ENCODE assay signal across 16 mouse cellular contexts in genomic region chr11:8293322-8294014, GRCm38 (mm10).
A peak's percentile ranks its signal among the peaks of the same experiment; 100 is the strongest.
DNase-seq lines count a peak whose midpoint lies in the region; ATAC-seq lines count a peak whose summit lies in the region.
"Had no signal": no experiment of that assay in that cellular context is flagged by ENCODE, and none has a peak within 500 bp of the region (broad histone marks: within the 10 kb centered on the region; RNA-seq: fewer than 3 reads in every experiment).

No protein-coding gene starts in this region.

- WGBS in embryonic facial prominence, embryonic 10.5 days: 71% methylated on average over 6 of the region's 6 CpGs
- WGBS in hindbrain, embryonic 11.5 days: 57% methylated on average over 6 of the region's 6 CpGs
- 55% methylated on average over 6 of the region's 6 CpGs for WGBS in neural tube, embryonic 12.5 days

- peaks cover 6% of the 10 kb centered on the region for H3K4me1 ChIP-seq in embryonic facial prominence, embryonic 10.5 days
- no peaks in the 10 kb centered on the region for H3K4me1 ChIP-seq in hindbrain, embryonic 11.5 days (replicated peaks; ENCODE audit: control insufficient read depth, insufficient read depth, low read length)
- no peaks in the 10 kb centered on the region for H3K4me1 ChIP-seq in neural tube, embryonic 12.5 days
- H3K4me1 ChIP-seq: hindbrain, embryonic 15.5 days; kidney, embryonic 15.5 days had no signal

- H3K27me3 ChIP-seq in embryonic facial prominence, embryonic 10.5 days (replicated peaks; ENCODE audit: low read depth, poor library complexity, severe bottlenecking): no peaks in the 10 kb centered on the region
- no peaks in the 10 kb centered on the region for H3K27me3 ChIP-seq in hindbrain, embryonic 11.5 days (ENCODE audit: control insufficient read depth, insufficient read depth, low read length)
- no peaks in the 10 kb centered on the region for H3K27me3 ChIP-seq in neural tube, embryonic 12.5 days (replicated peaks)
- H3K27me3 ChIP-seq: hindbrain, embryonic 15.5 days; kidney, embryonic 15.5 days had no signal

- peak; percentile 82 for ATAC-seq in hindbrain, embryonic 11.5 days (ENCODE audit: low FRiP score)
- ATAC-seq in neural tube, embryonic 12.5 days (ENCODE audit: low FRiP score, low read depth): peak; percentile 82
- ATAC-seq: Patski had no signal

- no peak overlapping the region for H3K9ac ChIP-seq in hindbrain, embryonic 11.5 days (ENCODE audit: low read depth, low read length)
- H3K9ac ChIP-seq in neural tube, embryonic 12.5 days: no peak overlapping the region
- H3K9ac ChIP-seq: hindbrain, embryonic 15.5 days; kidney, embryonic 15.5 days had no signal

- no peak overlapping the region for H3K4me2 ChIP-seq in hindbrain, embryonic 11.5 days (replicated peaks; ENCODE audit: low read depth, low read length)
- H3K4me2 ChIP-seq in neural tube, embryonic 12.5 days (replicated peaks): no peak overlapping the region
- H3K4me2 ChIP-seq: hindbrain, embryonic 15.5 days; kidney, embryonic 15.5 days had no signal

- no peaks in the 10 kb centered on the region for H3K9me3 ChIP-seq in embryonic facial prominence, embryonic 10.5 days
- no peaks in the 10 kb centered on the region for H3K9me3 ChIP-seq in hindbrain, embryonic 11.5 days (ENCODE audit: control insufficient read depth, low read length)
- no peaks in the 10 kb centered on the region for H3K9me3 ChIP-seq in neural tube, embryonic 12.5 days
- H3K9me3 ChIP-seq: hindbrain, embryonic 15.5 days; kidney, embryonic 15.5 days had no signal

- H3K27ac ChIP-seq in embryonic facial prominence, embryonic 10.5 days (replicated peaks): no peak overlapping the region
- no peak overlapping the region for H3K27ac ChIP-seq in hindbrain, embryonic 11.5 days (ENCODE audit: low read depth, low read length)
- no peak overlapping the region for H3K27ac ChIP-seq in neural tube, embryonic 12.5 days
- H3K27ac ChIP-seq: hindbrain, embryonic 15.5 days; kidney, embryonic 15.5 days had no signal

- DNase-seq in lung, postnatal 36 days: peak; percentile 5
- DNase-seq in lung, postnatal 4 days: no peak
- DNase-seq in embryonic facial prominence, embryonic 10.5 days (ENCODE audit: low spot score): peak; percentile 34
- peak; percentile 17 for DNase-seq in hindbrain, embryonic 11.5 days (ENCODE audit: low spot score)
- no peak for DNase-seq in adrenal gland, postnatal 14 days
- DNase-seq in spleen, adult 18-20 months: no peak
- no peak for DNase-seq in kidney, postnatal 4 days
- DNase-seq: cerebellum, adult 8-10 months; heart, adult 18-20 months; layer of hippocampus, postnatal 36 days; right cerebral cortex, adult 18-20 months; thymus, postnatal 4 days had no signal

- H3K4me3 ChIP-seq in embryonic facial prominence, embryonic 10.5 days: no peak overlapping the region
- no peak overlapping the region for H3K4me3 ChIP-seq in hindbrain, embryonic 11.5 days (ENCODE audit: low read depth, low read length)
- H3K4me3 ChIP-seq in neural tube, embryonic 12.5 days: no peak overlapping the region
- H3K4me3 ChIP-seq: hindbrain, embryonic 15.5 days; kidney, embryonic 15.5 days had no signal

- H3K36me3 ChIP-seq in embryonic facial prominence, embryonic 10.5 days (replicated peaks): no peaks in the 10 kb centered on the region
- no peaks in the 10 kb centered on the region for H3K36me3 ChIP-seq in hindbrain, embryonic 11.5 days (ENCODE audit: control insufficient read depth, insufficient read depth, low read length)
- H3K36me3 ChIP-seq in neural tube, embryonic 12.5 days: no peaks in the 10 kb centered on the region
- H3K36me3 ChIP-seq: hindbrain, embryonic 15.5 days; kidney, embryonic 15.5 days had no signal

Comparison
In these comparisons a context has a peak if more than half of its experiments do, and no peak if none do; other contexts are left out.
1. DNase-seq: peak in lung, postnatal 36 days (single experiment), embryonic facial prominence, embryonic 10.5 days (single experiment) and hindbrain, embryonic 11.5 days (single experiment); none in lung, postnatal 4 days (0 of 2), adrenal gland, postnatal 14 days (single experiment), spleen, adult 18-20 months (0 of 2) and kidney, postnatal 4 days (0 of 2).